Mouse (Mus musculus): Measurements from ENCODE around the gene Sorbs1.
A peak's percentile ranks its signal among the peaks of the same experiment; 100 is the strongest.

Sorbs1 gene

GRCm38 (mm10) chr19:40435797-40436196 is 77.8 kb downstream of the Sorbs1 start:
- no peak for DNase-seq

GRCm38 (mm10) chr19:40435045-40435444 is 78.5 kb downstream of the Sorbs1 start:
- no peak for DNase-seq

- no peak for DNase-seq
Measured at GRCm38 (mm10) chr19:40434042-40434869, 79.3 kb downstream of the Sorbs1 start.

GRCm38 (mm10) chr19:40433316-40433912 is 80.2 kb downstream of the Sorbs1 start:
- no peak for DNase-seq

GRCm38 (mm10) chr19:40431969-40432368 is 81.6 kb downstream of the Sorbs1 start:
- DNase-seq, result no peak

- no peak for DNase-seq
Measured at GRCm38 (mm10) chr19:40429572-40429971, 84.0 kb downstream of the Sorbs1 start.

GRCm38 (mm10) chr19:40429169-40429568 is 84.4 kb downstream of the Sorbs1 start:
- no peak for DNase-seq

GRCm38 (mm10) chr19:40426103-40426960 is 87.2 kb downstream of the Sorbs1 start:
- DNase-seq, result no peak

GRCm38 (mm10) chr19:40425326-40425725 is 88.3 kb downstream of the Sorbs1 start:
- no peak for DNase-seq

GRCm38 (mm10) chr19:40421037-40421436 is 92.5 kb downstream of the Sorbs1 start:
- no peak for DNase-seq

- DNase-seq, result no peak
Measured at GRCm38 (mm10) chr19:40419315-40419714, 94.3 kb downstream of the Sorbs1 start.

- DNase-seq, result no peak
Measured at GRCm38 (mm10) chr19:40417155-40417821, 96.3 kb downstream of the Sorbs1 start.

GRCm38 (mm10) chr19:40415725-40416124 is 97.9 kb downstream of the Sorbs1 start:
- DNase-seq, result no peak

- DNase-seq, result no peak
Measured at GRCm38 (mm10) chr19:40414798-40415475, 98.6 kb downstream of the Sorbs1 start.

GRCm38 (mm10) chr19:40414386-40414785 is 99.2 kb downstream of the Sorbs1 start:
- DNase-seq, result no peak

- DNase-seq, result peak; percentile 64
Measured at GRCm38 (mm10) chr19:40411379-40411813, 102.2 kb downstream of the Sorbs1 start.

- DNase-seq, result no peak
Measured at GRCm38 (mm10) chr19:40410511-40410910, 103.1 kb downstream of the Sorbs1 start.

- peak; percentile 74 for DNase-seq
Measured at GRCm38 (mm10) chr19:40410109-40410508, 103.5 kb downstream of the Sorbs1 start.

- DNase-seq, result no peak
Measured at GRCm38 (mm10) chr19:40409500-40410035, 104.0 kb downstream of the Sorbs1 start.

GRCm38 (mm10) chr19:40407186-40407585 is 106.4 kb downstream of the Sorbs1 start:
- DNase-seq, result no peak

- no peak for DNase-seq
Measured at GRCm38 (mm10) chr19:40406661-40407060, 106.9 kb downstream of the Sorbs1 start.

- no peak for DNase-seq
Measured at GRCm38 (mm10) chr19:40405808-40406207, 107.8 kb downstream of the Sorbs1 start.

Data from cerebellum, adult 9-10 months (tissue).